Mouse (Mus musculus) CH12F3 (cell line): ENCODE measurements around the gene Ate1.
"Not testable (repeated sequence)": the region's sequence is repeated elsewhere in the genome, so short reads cannot be mapped to it uniquely, and the experiment has no call there.

ENCODE experiments used
- in situ Hi-C: fragments of 300-500 bp; cut with MboI; formaldehyde crosslinking; loops from 2 replicates; pipeline ENCODE4 v1.14.3; 2020; ENCODE audit warnings: low sequenced_read_pairs

Ate1 gene

DNA sequence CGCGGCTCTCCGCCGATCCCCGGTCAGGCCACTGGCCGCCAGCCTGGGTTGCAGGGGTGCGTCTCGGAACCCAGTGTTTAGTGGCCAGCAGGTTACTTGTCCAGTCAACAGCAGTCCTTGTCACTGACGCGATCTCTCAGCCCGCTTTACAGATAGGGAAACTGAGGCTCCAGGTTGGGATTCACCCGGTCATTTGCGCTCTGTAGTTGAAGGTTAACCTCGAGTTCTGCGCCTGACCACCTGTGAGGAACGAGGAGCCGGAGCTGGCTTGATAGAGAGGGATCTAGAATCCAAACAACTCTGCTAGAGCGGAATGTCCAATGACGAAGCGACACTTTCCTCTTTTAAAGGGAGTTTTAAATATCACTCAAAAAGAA, at the start of gene Ate1:
Gene Ate1, minus strand, starts transcription at position 321 of the 377 bp plus-strand sequence.
- in situ Hi-C loops, result no loop called here

- in situ Hi-C loops, result no loop called here
Measured at GRCm38 (mm10) chr7:130568783-130569436, 48.7 kb upstream of the Ate1 start.

GRCm38 (mm10) chr7:130564596-130564995, 44.4 kb upstream of the Ate1 start:
- in situ Hi-C loops, result no loop called here

- in situ Hi-C loops, result no loop called here
Measured at GRCm38 (mm10) chr7:130563880-130564279, 43.7 kb upstream of the Ate1 start.

DNA sequence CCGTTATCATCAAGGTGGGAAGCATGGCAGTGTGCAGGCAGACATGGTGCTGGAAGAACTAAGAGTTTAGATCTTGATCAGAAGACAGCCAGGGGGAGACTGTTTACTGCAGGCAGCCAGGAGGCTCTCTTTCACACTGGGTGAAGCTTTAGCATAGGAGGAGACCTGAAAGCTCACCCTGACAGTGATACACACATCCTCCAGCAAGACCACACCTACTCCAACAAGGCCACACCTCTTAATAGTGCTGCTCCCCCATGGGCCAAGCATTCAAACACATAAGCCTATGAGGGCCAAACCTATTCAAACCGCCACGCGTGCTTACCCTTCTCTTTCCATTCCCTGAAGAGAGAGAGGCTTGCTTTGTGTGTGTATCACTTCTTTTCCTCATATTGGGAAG, 43.1 kb upstream of the Ate1 start:
- in situ Hi-C loops, result no loop called here

- in situ Hi-C loops, result no loop called here
Measured at GRCm38 (mm10) chr7:130560933-130561332, 40.8 kb upstream of the Ate1 start.

GRCm38 (mm10) chr7:130558592-130558991, 38.4 kb upstream of the Ate1 start:
- in situ Hi-C loops, result no loop called here

DNA sequence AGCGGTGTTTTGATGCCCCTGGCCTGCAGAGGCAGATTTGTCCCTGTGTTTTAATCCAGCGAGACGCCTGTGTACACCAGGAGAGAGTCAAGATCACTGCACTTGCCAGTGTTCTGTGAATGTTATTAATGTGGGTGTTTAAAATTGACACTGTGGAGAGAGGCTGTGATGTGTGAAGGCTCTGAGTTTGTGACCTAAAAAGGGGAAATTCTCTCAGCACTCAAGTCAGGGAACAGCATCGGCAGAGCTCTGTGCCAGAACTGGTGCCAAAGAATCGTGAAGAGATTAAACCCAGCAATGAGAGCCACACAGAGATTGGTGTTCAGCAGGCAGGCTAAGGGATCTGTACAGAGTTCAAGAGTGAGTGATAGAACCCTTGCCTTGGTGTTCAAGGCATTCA, 35.4 kb upstream of the Ate1 start:
- in situ Hi-C loops, result no loop called here

DNA sequence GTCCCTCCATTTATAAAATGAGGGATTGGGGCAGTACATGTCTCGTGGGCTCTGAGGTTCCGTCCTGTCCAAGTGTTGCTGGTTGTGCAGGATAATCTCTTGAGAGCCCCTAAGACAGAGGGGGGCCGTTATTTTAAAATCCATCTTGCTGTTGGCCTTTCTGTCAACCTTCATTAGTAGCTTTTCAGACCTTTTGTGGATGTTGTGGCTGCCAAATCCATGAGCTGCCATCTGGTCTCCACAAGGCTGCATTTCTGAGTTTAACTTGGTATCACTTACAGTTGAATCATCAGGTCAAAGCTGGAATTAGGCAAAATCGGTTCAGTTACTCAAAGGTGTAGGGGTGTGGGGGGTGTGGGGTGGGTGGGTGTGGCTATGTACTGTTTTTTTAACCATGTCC, 33.2 kb upstream of the Ate1 start:
- in situ Hi-C loops, result no loop called here

DNA sequence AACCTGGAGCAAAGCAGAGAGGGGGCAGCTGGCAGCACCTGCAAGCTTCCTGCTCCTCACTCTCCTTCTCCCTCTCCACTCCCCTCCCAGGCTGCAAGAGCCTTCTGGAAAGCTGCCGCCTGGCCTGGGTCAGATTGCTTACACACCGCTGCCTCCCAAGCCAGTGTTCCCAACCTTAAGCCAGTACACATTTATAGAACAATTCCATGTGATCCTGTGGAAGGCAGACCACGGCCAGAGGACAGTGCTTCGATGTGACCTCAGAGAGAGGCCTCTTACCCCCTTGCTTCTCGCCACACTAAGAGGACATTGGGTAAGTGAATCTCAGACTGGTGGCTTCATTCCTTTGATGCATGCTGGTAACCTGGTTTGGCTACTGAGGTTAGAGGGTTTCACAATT, 32.6 kb upstream of the Ate1 start:
- in situ Hi-C loops, result no loop called here

GRCm38 (mm10) chr7:130547635-130548175, 27.5 kb upstream of the Ate1 start:
- in situ Hi-C loops, result no loop called here

DNA sequence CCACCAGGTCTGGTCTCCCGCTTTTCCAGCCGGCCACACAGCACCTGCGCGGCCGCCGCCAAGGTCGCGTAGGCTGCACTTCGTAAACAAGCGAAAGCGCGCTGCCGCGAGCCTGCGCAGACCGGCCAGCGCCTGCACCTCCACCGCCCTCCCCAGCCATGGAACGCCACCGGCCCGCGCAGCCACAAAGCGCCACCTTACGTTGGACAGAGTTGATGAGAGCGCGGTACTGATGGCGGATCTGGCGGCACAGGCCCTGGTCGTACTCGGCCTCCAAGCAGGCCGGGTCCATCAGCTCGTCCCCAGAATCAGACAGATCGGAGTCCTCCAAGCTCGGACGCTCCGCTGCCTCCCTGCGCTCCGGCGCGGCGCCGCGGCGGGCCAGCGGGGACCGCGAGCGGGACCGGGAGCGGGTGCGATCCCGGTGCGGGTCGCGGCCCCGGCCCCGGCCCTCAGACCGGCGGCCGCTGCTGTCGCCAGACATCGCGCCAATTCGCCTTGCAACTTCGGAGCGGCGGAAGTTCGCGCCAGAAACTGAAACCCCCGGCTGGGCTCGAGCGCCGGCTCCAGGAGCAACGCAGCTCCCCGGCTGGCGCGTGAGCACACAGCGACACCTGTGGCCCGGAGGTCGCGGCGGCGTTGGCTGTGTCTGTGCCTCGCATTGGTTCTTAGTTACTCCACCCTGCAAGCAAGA, 26.8 kb upstream of the Ate1 start:
- in situ Hi-C loops, result no loop called here

DNA sequence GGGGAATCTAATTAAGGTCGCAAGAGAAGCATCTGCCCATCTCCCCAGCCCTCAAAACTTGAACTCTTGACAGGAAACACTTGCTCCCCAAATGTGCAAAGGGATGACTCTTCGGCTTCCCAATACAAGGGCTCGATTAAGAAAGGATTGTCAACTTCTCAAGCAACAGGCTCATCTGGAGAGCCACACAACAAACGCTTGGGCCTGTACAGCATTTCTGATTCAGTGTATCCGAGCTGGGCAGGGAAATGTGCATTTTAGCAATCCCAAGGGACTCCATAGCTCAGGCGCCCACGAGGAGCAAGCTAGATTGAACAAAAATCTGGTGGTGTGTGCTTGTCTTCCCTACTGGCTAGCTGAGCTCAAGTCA, 26.2 kb upstream of the Ate1 start:
- in situ Hi-C loops, result no loop called here

DNA sequence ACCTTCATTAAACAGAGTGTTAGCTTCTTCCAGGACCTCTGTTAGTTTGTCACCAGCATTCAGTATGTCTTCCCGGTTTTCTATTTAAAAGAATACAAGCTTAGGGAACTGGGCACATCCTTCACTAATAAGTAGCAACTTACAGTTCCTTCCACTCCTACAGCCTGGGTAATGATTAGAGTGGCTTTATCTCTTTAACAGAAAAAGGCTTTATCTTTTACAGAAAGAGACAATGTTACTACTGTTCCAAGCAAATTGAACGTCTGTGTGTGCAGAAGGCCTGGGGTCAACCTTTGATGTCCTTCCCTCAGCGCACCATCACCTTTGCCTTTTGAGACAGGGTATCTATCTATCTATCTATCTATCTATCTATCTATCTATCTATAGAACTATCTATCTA, 25.7 kb upstream of the Ate1 start:
- in situ Hi-C loops, result no loop called here

- in situ Hi-C loops, result no loop called here
Measured at GRCm38 (mm10) chr7:130545401-130545800, 25.2 kb upstream of the Ate1 start.

- in situ Hi-C loops, result no loop called here
Measured at GRCm38 (mm10) chr7:130543181-130543580, 23.0 kb upstream of the Ate1 start.

DNA sequence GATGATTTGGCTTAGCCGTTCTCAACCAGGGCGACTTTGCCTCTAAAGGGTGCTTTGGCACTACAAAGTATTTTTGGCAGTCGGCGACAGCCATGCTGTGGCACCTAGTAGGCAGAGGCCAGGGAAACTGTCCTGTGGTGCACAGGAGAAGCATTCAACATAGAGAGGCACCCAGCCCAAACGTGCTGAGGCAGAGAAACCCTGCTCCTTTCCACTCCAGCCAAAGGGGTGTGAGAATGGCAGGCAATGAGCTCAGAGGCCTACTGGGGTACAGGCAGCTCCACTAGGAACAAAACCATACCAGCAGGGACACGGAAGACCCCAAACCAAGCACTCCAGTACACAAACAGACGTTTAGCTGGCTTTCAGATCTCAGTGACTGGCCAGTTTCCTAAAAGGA, 20.0 kb upstream of the Ate1 start:
- in situ Hi-C loops, result no loop called here

DNA sequence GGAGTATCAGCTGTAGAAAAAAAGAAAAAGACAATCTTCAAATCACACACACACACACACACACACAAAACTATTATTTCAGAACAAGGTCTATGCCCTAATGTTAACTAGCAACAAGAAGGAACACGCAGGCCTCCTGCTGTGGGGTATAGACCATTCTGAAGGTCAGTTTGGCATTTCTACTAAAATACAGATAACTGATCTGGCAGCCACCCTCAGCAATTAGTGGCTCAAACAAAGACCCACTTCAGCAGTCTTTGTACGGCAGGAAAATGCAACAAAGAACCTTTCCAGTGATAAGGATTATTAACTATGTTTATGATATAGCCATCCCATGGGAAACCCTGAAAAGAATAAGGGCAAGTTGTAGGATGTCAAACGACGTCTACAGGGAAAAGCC, 16.9 kb upstream of the Ate1 start:
- in situ Hi-C loops, result no loop called here

DNA sequence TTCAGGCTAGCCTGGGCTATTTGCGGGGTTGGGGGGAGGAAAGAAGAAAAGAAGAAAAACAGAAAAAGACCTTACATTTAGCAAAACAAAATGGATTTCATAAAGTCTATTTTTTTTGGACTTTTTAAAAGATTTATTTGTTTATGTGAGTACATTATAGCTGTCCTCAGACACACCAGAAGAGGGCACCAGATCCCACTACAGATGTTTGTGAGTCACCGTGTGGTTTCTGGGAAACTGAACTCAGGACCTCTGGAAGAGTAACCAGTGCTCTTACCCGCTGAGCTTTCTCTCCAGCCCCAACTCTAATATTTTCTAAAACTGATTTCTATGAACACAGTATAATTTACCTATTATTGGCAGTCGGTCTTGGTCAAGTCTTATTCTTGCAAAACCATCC, 15.0 kb upstream of the Ate1 start:
- in situ Hi-C loops, result no loop called here

- in situ Hi-C loops, result no loop called here
Measured at GRCm38 (mm10) chr7:130533316-130534260, 13.4 kb upstream of the Ate1 start.

DNA sequence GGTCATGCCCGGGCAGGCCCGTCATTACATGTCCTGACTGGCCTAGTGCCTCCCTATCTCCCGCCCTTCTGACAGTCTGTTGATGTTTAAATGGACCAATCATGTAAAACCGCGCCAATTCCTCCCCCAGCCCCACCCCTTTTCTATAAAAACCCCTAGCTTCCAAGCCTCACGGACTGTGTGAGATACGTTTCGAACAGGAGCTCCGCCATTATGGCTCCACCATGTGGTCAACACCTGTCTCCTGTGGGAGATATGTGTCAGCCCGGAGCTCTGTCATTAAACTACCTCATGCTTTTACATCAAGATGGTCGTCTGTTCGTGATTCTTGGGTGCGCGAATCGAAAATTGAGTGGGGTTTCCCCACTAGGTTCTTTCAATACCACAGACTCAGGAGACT, 11.0 kb upstream of the Ate1 start:
- in situ Hi-C loops, result not testable (repeated sequence)
